Mouse (Mus musculus): Measurements from ENCODE around the gene Napb. TPM values are rescaled to one million over a fixed set of nuclear protein-coding genes. Genes with fewer than 3 reads are reported as not detected.

Gene Napb
- total RNA-seq, 1 experiment, result 4.2 TPM

DNA sequence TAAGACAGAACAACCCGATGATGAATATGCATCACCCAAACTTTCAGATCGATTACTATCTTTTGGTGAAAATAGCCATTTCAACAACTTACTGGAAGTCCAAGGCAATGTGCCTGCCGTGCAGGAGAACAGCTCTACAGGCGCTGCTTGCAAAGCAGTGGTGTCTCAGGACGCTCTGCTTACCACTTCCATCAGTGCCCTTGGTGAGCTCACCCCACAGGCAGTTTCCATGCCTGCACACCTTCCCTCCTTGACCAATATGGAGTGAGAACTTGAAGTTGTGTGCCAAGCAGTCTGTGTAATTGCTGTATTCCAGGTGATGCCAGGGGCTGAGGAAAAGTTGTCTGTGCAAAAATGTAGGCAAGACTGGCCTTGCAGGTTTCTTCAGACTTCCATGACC, 41.5 kb downstream of the Napb start:
- no peak overlapping the region for H3K4me3 ChIP-seq (ENCODE audit: insufficient read depth in 1 of 2, low read depth in 1 of 2, low read length in 2 of 2, poor library complexity in 1 of 2, severe bottlenecking in 1 of 2)
- DNase-seq (ENCODE audit: low read depth, low spot score), result no peak
- no peak overlapping the region for H3K27ac ChIP-seq (ENCODE audit: insufficient read depth, low read depth, low read length, poor library complexity, severe bottlenecking)
- no peak overlapping the region for H3K9ac ChIP-seq (ENCODE audit: insufficient read depth, low read depth, low read length, poor library complexity, severe bottlenecking)
- H3K4me1 ChIP-seq (ENCODE audit: control insufficient read depth in 2 of 2, insufficient read depth in 2 of 2, low read length in 2 of 2, poor library complexity in 1 of 2), result no peaks in the 10 kb centered on the region
- H3K9me3 ChIP-seq (ENCODE audit: control insufficient read depth, insufficient read depth, low read depth, low read length), result no peaks in the 10 kb centered on the region
- peaks cover 13% of the 10 kb centered on the region for H3K36me3 ChIP-seq (ENCODE audit: control insufficient read depth, insufficient read depth, low read length, poor library complexity, severe bottlenecking)
- in situ Hi-C loops (cut with MboI; ENCODE audit: low sequenced_read_pairs in 2 of 2, unreplicated experiment in 2 of 2), result no loop called here
- TF ChIP-seq ZC3H11A (IDR thresholded peaks at IDR 0.05; ENCODE audit: borderline replicate concordance, low read depth, low read length) (no peak), MAFK (IDR thresholded peaks at IDR 0.05; ENCODE audit: insufficient read depth, low read depth, low read length) (no peak), CHD2 (IDR thresholded peaks at IDR 0.05; ENCODE audit: low read depth, low read length) (no peak), HCFC1 (IDR thresholded peaks at IDR 0.05; ENCODE audit: borderline replicate concordance, insufficient read depth, low read length) (no peak), ZNF384 (IDR thresholded peaks at IDR 0.05; ENCODE audit: low read depth, low read length) (no peak)

DNA sequence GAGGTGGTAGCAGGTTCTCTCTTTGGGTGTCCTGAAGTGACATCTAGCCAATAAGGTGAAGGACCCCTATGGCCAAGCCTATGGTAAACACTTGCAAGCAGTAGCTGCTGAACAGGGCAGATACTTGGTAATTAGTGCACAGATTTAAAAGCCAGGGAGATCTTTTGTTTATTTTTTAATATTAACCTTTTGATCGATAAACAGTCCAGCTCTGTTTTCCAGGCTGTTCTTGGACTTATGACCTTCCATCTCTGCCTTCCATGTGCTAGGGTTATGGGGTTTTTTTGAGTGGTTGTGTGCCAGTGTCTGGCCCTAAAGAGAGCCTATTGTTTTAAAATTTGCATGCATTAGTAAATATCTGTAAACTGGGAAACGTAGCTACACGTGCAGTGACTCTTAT, 42.0 kb downstream of the Napb start:
- no peaks in the 10 kb centered on the region for H3K4me1 ChIP-seq (ENCODE audit: control insufficient read depth in 2 of 2, insufficient read depth in 2 of 2, low read length in 2 of 2, poor library complexity in 1 of 2)
- H3K36me3 ChIP-seq (ENCODE audit: control insufficient read depth, insufficient read depth, low read length, poor library complexity, severe bottlenecking), result peaks cover 13% of the 10 kb centered on the region
- H3K9me3 ChIP-seq (ENCODE audit: control insufficient read depth, insufficient read depth, low read depth, low read length), result no peaks in the 10 kb centered on the region
- H3K27ac ChIP-seq (ENCODE audit: insufficient read depth, low read depth, low read length, poor library complexity, severe bottlenecking), result no peak overlapping the region
- TF ChIP-seq HCFC1 (IDR thresholded peaks at IDR 0.05; ENCODE audit: borderline replicate concordance, insufficient read depth, low read length) (no peak), ZNF384 (IDR thresholded peaks at IDR 0.05; ENCODE audit: low read depth, low read length) (no peak), MAFK (IDR thresholded peaks at IDR 0.05; ENCODE audit: insufficient read depth, low read depth, low read length) (no peak), CHD2 (IDR thresholded peaks at IDR 0.05; ENCODE audit: low read depth, low read length) (no peak), ZC3H11A (IDR thresholded peaks at IDR 0.05; ENCODE audit: borderline replicate concordance, low read depth, low read length) (no peak)
- DNase-seq (ENCODE audit: low read depth, low spot score), result no peak
- in situ Hi-C loops (cut with MboI; ENCODE audit: low sequenced_read_pairs in 2 of 2, unreplicated experiment in 2 of 2), result no loop called here
- no peak overlapping the region for H3K4me3 ChIP-seq (ENCODE audit: insufficient read depth in 1 of 2, low read depth in 1 of 2, low read length in 2 of 2, poor library complexity in 1 of 2, severe bottlenecking in 1 of 2)
- H3K9ac ChIP-seq (ENCODE audit: insufficient read depth, low read depth, low read length, poor library complexity, severe bottlenecking), result no peak overlapping the region

DNA sequence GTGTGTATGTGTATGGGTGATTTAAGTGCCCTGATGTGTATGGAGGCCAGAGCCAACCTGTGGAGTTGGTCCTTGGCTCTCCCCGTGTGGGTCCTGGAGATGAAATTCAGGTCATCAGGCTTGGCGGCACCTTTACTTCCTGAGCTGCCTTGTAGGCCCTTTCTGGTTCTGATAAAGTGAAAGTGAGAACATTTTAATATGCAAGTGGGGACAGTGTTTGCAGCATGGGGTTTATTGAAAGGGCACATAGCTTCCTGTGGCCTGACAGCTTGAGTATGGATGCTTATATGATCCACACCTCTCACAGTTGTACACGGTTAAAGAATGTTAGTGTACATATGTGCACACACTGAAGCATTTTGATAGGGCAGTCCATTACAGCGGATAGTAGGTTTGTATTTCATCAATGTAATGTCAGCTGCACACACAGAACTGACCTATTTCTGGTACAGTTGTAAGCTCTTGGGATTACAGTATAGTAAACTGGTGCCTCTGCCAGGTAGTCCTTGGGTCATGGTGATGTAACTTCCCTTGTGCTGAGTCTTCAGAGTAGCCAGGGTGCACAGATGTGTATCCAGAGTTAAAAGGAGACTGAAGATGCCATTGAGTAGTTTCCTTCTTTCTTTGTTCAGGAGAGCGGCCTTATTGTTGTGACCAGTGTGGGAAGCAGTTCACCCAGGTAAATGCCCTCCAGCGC, 42.7 kb downstream of the Napb start:
- no peaks in the 10 kb centered on the region for H3K4me1 ChIP-seq (ENCODE audit: control insufficient read depth in 2 of 2, insufficient read depth in 2 of 2, low read length in 2 of 2, poor library complexity in 1 of 2)
- H3K27ac ChIP-seq (ENCODE audit: insufficient read depth, low read depth, low read length, poor library complexity, severe bottlenecking), result no peak overlapping the region
- H3K9me3 ChIP-seq (ENCODE audit: control insufficient read depth, insufficient read depth, low read depth, low read length), result no peaks in the 10 kb centered on the region
- peaks cover 15% of the 10 kb centered on the region for H3K36me3 ChIP-seq (ENCODE audit: control insufficient read depth, insufficient read depth, low read length, poor library complexity, severe bottlenecking)
- no peak overlapping the region for H3K9ac ChIP-seq (ENCODE audit: insufficient read depth, low read depth, low read length, poor library complexity, severe bottlenecking)
- no peak for TF ChIP-seq HCFC1 (IDR thresholded peaks at IDR 0.05; ENCODE audit: borderline replicate concordance, insufficient read depth, low read length)
- TF ChIP-seq ZC3H11A (IDR thresholded peaks at IDR 0.05; ENCODE audit: borderline replicate concordance, low read depth, low read length), result no peak
- TF ChIP-seq CHD2 (IDR thresholded peaks at IDR 0.05; ENCODE audit: low read depth, low read length), result no peak
- no peak for TF ChIP-seq ZNF384 (IDR thresholded peaks at IDR 0.05; ENCODE audit: low read depth, low read length)
- TF ChIP-seq MAFK (IDR thresholded peaks at IDR 0.05; ENCODE audit: insufficient read depth, low read depth, low read length), result no peak
- no peak for DNase-seq (ENCODE audit: low read depth, low spot score)
- no peak overlapping the region for H3K4me3 ChIP-seq (ENCODE audit: insufficient read depth in 1 of 2, low read depth in 1 of 2, low read length in 2 of 2, poor library complexity in 1 of 2, severe bottlenecking in 1 of 2)
- in situ Hi-C loops (cut with MboI; ENCODE audit: low sequenced_read_pairs in 2 of 2, unreplicated experiment in 2 of 2), result no loop called here

DNA sequence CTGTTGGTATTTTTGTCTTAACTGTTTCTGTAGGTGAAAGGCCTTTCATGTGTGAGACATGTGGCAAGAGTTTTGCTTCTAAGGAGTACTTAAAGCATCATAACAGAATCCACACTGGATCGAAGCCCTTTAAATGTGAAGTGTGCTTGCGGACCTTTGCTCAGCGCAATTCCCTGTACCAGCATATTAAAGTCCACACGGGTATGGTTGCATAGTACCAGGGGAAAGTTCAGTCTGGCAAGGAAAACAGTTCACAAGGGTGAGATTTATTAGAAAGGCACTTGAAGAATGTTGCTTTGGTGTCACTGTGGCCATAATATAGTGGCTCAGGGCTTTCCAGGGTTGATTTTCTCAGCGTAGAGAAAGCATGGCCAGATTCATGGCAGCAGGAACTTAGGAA, 44.3 kb downstream of the Napb start:
- no peaks in the 10 kb centered on the region for H3K9me3 ChIP-seq (ENCODE audit: control insufficient read depth, insufficient read depth, low read depth, low read length)

More for the DNA sequence above, 44.3 kb downstream of the Napb start:
- Histone ChIP-seq H3K4me1 (ENCODE audit: control insufficient read depth in 2 of 2, insufficient read depth in 2 of 2, low read length in 2 of 2, poor library complexity in 1 of 2) (no peaks in the 10 kb centered on the region), H3K36me3 (ENCODE audit: control insufficient read depth, insufficient read depth, low read length, poor library complexity, severe bottlenecking) (peaks cover 23% of the 10 kb centered on the region), H3K9ac (ENCODE audit: insufficient read depth, low read depth, low read length, poor library complexity, severe bottlenecking) (no peak overlapping the region), H3K4me3 (ENCODE audit: insufficient read depth in 1 of 2, low read depth in 1 of 2, low read length in 2 of 2, poor library complexity in 1 of 2, severe bottlenecking in 1 of 2) (no peak overlapping the region), H3K27ac (ENCODE audit: insufficient read depth, low read depth, low read length, poor library complexity, severe bottlenecking) (no peak overlapping the region)
- TF ChIP-seq HCFC1 (IDR thresholded peaks at IDR 0.05; ENCODE audit: borderline replicate concordance, insufficient read depth, low read length), result no peak
- TF ChIP-seq ZC3H11A (IDR thresholded peaks at IDR 0.05; ENCODE audit: borderline replicate concordance, low read depth, low read length), result no peak
- no peak for TF ChIP-seq MAFK (IDR thresholded peaks at IDR 0.05; ENCODE audit: insufficient read depth, low read depth, low read length)
- no peak for TF ChIP-seq ZNF384 (IDR thresholded peaks at IDR 0.05; ENCODE audit: low read depth, low read length)
- no peak for TF ChIP-seq CHD2 (IDR thresholded peaks at IDR 0.05; ENCODE audit: low read depth, low read length)
- DNase-seq (ENCODE audit: low read depth, low spot score), result no peak
- in situ Hi-C loops (cut with MboI; ENCODE audit: low sequenced_read_pairs in 2 of 2, unreplicated experiment in 2 of 2), result no loop called here
